Mouse (Mus musculus) forebrain, postnatal 0 days (tissue): Measurements from ENCODE around the gene Thoc3. TPM values are rescaled to one million over a fixed set of nuclear protein-coding genes. Genes with fewer than 3 reads are reported as not detected.
A peak's percentile ranks its signal among the peaks of the same experiment; 100 is the strongest.

Source experiments
- ATAC-seq: fragments of 200-750 bp; cut with Nextera tagmentation; 2 replicates; pipeline ENCODE4 v1.8.0; 2017; ENCODE audit warnings: mild to moderate bottlenecking, moderate library complexity
- DNase-seq: peaks from one replicate; pipeline ENCODE4 v3.0.0-alpha.2; 2015
- H3K27ac ChIP-seq: fragments of 300-500 bp; sonication (generic); 2 replicates; pipeline ENCODE4 v1.5.1; 2014; ENCODE audit warnings: low read depth, mild to moderate bottlenecking, antibody characterized with exemption, low read length, moderate library complexity, mixed read lengths
- H3K27me3 ChIP-seq: fragments of 300-500 bp; sonication (generic); 2 replicates; pipeline ENCODE4 v1.6.1; 2014; ENCODE audit warnings: mild to moderate bottlenecking, low read length, mixed read lengths; ENCODE audit not compliant: insufficient read depth
- H3K36me3 ChIP-seq: fragments of 300-500 bp; sonication (generic); 2 replicates; pipeline ENCODE4 v1.6.1; 2014; ENCODE audit warnings: mild to moderate bottlenecking, moderate library complexity; ENCODE audit not compliant: insufficient read depth
- H3K4me1 ChIP-seq: fragments of 300-500 bp; sonication (generic); 2 replicates; pipeline ENCODE4 v1.6.1; 2014; ENCODE audit warnings: antibody characterized with exemption; ENCODE audit not compliant: insufficient read depth
- H3K4me2 ChIP-seq: fragments of 300-500 bp; sonication (generic); 2 replicates; pipeline ENCODE4 v1.6.1; 2014; ENCODE audit warnings: low read depth, mild to moderate bottlenecking, moderate library complexity
- H3K4me3 ChIP-seq: fragments of 300-500 bp; sonication (generic); 2 replicates; pipeline ENCODE4 v1.5.1; 2014; ENCODE audit warnings: low read depth, low read length, mixed read lengths
- H3K9ac ChIP-seq: fragments of 300-500 bp; sonication (generic); 2 replicates; pipeline ENCODE4 v1.6.1; 2014; ENCODE audit warnings: mild to moderate bottlenecking
- H3K9me3 ChIP-seq: fragments of 300-500 bp; sonication (generic); 2 replicates; pipeline ENCODE4 v1.6.1; 2016; ENCODE audit warnings: low read length
- CTCF ChIP-seq: sonication (generic); IDR thresholded peaks from 2 replicates; pipeline ENCODE4 v1.5.1; 2016; ENCODE audit warnings: antibody characterized with exemption, control low read depth, low read depth
- WGBS: fragments of 180-500 bp; shearing (Covaris S2); extraction: QIAGEN DNeasy Blood & Tissue Kit; methylation state at CpG from one replicate; pipeline ENCODE4 v1.1.7; 2014; 5-methylcytosine and 5-hydroxymethylcytosine counted together
- polyA plus RNA-seq: library from polyadenylated mRNA; unstranded; fragments of >200 nt; fragmentation: Nextera tagmentation; extraction: Ambion mirVana; gene quantifications from 2 replicates; pipeline ENCODE4 v1.2.1, GENCODE M21; 2015
- total RNA-seq: library from RNA; depleted of rRNA; stranded (reverse); fragments of >200 nt; gene quantifications from 2 replicates; pipeline ENCODE4 v1.2.3, GENCODE M21; 2014

Gene Thoc3
- total and polyA plus RNA-seq, 2 experiments from 2014 or later: 57.0 to 108 TPM

GRCm38 (mm10) chr13:54475702-54476101 is 7.1 kb upstream of the Thoc3 start:
- Histone ChIP-seq H3K4me1 (no peaks in the 10 kb centered on the region), H3K9me3 (no peaks in the 10 kb centered on the region), H3K4me3 (no peak overlapping the region), H3K27ac (no peak overlapping the region), H3K36me3 (no peaks in the 10 kb centered on the region), H3K9ac (no peak overlapping the region), H3K4me2 (no peak overlapping the region), H3K27me3 (no peaks in the 10 kb centered on the region)
- 83% methylated on average over 5 of the region's 5 CpGs for WGBS
- no peak for DNase-seq
- ATAC-seq: no peak
- no peak for TF ChIP-seq CTCF

- no peak for DNase-seq
- 72% methylated on average over 2 of the region's 2 CpGs for WGBS
- no peak for ATAC-seq
- Histone ChIP-seq H3K27me3 (no peaks in the 10 kb centered on the region), H3K4me3 (no peak overlapping the region), H3K27ac (no peak overlapping the region), H3K36me3 (no peaks in the 10 kb centered on the region), H3K4me1 (no peaks in the 10 kb centered on the region), H3K9me3 (no peaks in the 10 kb centered on the region), H3K4me2 (no peak overlapping the region), H3K9ac (no peak overlapping the region)
- TF ChIP-seq CTCF: no peak
Observed at GRCm38 (mm10) chr13:54474996-54475395, 6.3 kb upstream of the Thoc3 start.

- H3K36me3 ChIP-seq: no peaks in the 10 kb centered on the region
- no peak for ATAC-seq
- H3K27me3 ChIP-seq: no peaks in the 10 kb centered on the region
Observed at GRCm38 (mm10) chr13:54471967-54472366, 3.3 kb upstream of the Thoc3 start.

GRCm38 (mm10) chr13:54469012-54469354 is 334 bp upstream of the Thoc3 start:
- Histone ChIP-seq H3K27me3 (no peaks in the 10 kb centered on the region), H3K36me3 (peaks cover 25% of the 10 kb centered on the region), H3K4me3 (peak overlapping the region; percentile 90), H3K9ac (no peak overlapping the region), H3K4me2 (peak overlapping the region; percentile 81), H3K4me1 (peaks cover 8% of the 10 kb centered on the region; the same call in 1 of the 2 replicates), H3K27ac (no peak overlapping the region), H3K9me3 (no peaks in the 10 kb centered on the region)
- TF ChIP-seq CTCF: no peak
- 18% methylated on average over 4 of the region's 4 CpGs for WGBS
- no peak for DNase-seq
- ATAC-seq: peak; percentile 50

More at GRCm38 (mm10) chr13:54471967-54472366, 3.3 kb upstream of the Thoc3 start:
- DNase-seq: no peak
- H3K4me2 ChIP-seq: no peak overlapping the region
- no peak overlapping the region for H3K9ac ChIP-seq
- TF ChIP-seq CTCF: no peak
- no peak overlapping the region for H3K27ac ChIP-seq
- no peak overlapping the region for H3K4me3 ChIP-seq
- H3K9me3 ChIP-seq: no peaks in the 10 kb centered on the region
- H3K4me1 ChIP-seq: peaks cover 8% of the 10 kb centered on the region; the same call in 1 of the 2 replicates
- 87% methylated on average over 4 of the region's 4 CpGs for WGBS

GRCm38 (mm10) chr13:54459282-54459681 is 9.4 kb downstream of the Thoc3 start:
- Histone ChIP-seq H3K27ac (no peak overlapping the region), H3K27me3 (no peaks in the 10 kb centered on the region), H3K4me2 (no peak overlapping the region), H3K9ac (no peak overlapping the region), H3K36me3 (peaks cover 87% of the 10 kb centered on the region), H3K4me3 (no peak overlapping the region), H3K4me1 (no peaks in the 10 kb centered on the region), H3K9me3 (no peaks in the 10 kb centered on the region)
- WGBS: 91% methylated on average over 4 of the region's 4 CpGs
- DNase-seq (no peak), ATAC-seq (no peak)
- TF ChIP-seq CTCF: no peak

GRCm38 (mm10) chr13:54457062-54457461 is 11.6 kb downstream of the Thoc3 start:
- H3K4me3 ChIP-seq: no peak overlapping the region
- peaks cover 72% of the 10 kb centered on the region for H3K36me3 ChIP-seq
- H3K9me3 ChIP-seq: no peaks in the 10 kb centered on the region
- DNase-seq (no peak), ATAC-seq (no peak)
- no peak overlapping the region for H3K27ac ChIP-seq
- H3K4me2 ChIP-seq: no peak overlapping the region
- H3K9ac ChIP-seq: no peak overlapping the region
- H3K4me1 ChIP-seq: no peaks in the 10 kb centered on the region
- TF ChIP-seq CTCF: peak; percentile 54
- no peaks in the 10 kb centered on the region for H3K27me3 ChIP-seq
- WGBS: 79% methylated on average over 2 of the region's 2 CpGs

GRCm38 (mm10) chr13:54447496-54448224 is 21.0 kb downstream of the Thoc3 start:
- 1% methylated on average over 15 of the region's 15 CpGs for WGBS
- peak; percentile 79 for DNase-seq
- no peaks in the 10 kb centered on the region for H3K4me1 ChIP-seq
- H3K27ac ChIP-seq: no peak overlapping the region
- H3K9me3 ChIP-seq: no peaks in the 10 kb centered on the region
- H3K4me3 ChIP-seq: no peak overlapping the region
- peak; percentile 77 for ATAC-seq
- peak; percentile 70 for TF ChIP-seq CTCF
- no peak overlapping the region for H3K9ac ChIP-seq
- H3K4me2 ChIP-seq: peak overlapping the region; percentile 33
- no peaks in the 10 kb centered on the region for H3K36me3 ChIP-seq
- H3K27me3 ChIP-seq: no peaks in the 10 kb centered on the region
